Mouse (Mus musculus): ENCODE measurements around the gene Cdc42ep4. TPM values are rescaled to one million over a fixed set of nuclear protein-coding genes. Genes with fewer than 3 reads are reported as not detected.

Gene Cdc42ep4
- 13.3 TPM for polyA plus RNA-seq (2012; fragmentation: generic; extraction: Trizol)

DNA sequence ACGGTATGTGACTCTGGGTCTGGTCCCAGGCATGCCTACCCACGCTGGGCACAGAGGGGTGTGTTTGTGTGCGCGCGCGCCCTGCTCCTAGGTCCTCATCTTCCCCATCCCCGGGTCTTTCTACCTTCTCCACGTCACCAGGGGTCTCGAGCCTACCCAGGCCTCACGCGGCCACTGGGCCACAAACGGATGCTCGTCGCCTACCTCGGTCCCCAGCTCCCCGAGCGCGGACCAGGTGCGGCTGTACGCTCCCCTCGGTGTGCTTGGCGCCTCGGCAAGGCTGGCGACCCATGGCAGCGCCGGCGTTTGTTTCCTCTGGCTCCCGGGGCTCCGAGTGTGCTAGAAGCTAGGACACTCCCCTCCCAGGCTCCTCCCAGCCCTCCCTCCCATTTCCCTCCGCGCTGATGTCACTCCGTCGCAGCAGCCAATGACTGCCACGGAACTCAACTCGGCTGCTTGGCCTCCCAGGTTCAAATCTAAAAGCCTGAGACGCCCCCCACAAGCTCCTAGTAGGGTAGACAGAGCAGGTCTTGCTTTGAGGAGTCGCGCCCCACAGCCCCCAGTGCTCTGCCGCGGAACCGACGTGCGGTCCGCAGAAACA is at the start of gene Cdc42ep4:
Gene Cdc42ep4, minus strand, starts transcription at position 398 of the 601 bp plus-strand sequence.
- peaks cover 23% of the 10 kb centered on the region for H3K79me2 ChIP-seq (ENCODE audit: control insufficient read depth, insufficient read depth)
- peaks cover 3% of the 10 kb centered on the region for H3K36me3 ChIP-seq (ENCODE audit: control insufficient read depth, insufficient read depth)
- H3K4me2 ChIP-seq (ENCODE audit: low read depth): peak within 1 kb of the TSS; percentile 83
- H3K27me3 ChIP-seq (ENCODE audit: control insufficient read depth, insufficient read depth, insufficient read length): no peaks in the 10 kb centered on the region
- H3K4me3 ChIP-seq: peak within 1 kb of the TSS; percentile 88
- TF ChIP-seq CEBPB (IDR thresholded peaks at IDR 0.05; ENCODE audit: insufficient read depth, poor library complexity, severe bottlenecking) (no peak), POLR2AphosphoS2 (IDR thresholded peaks at IDR 0.05; ENCODE audit: insufficient read length, low read depth) (peak; percentile 80), POLR2A (IDR thresholded peaks at IDR 0.05; ENCODE audit: insufficient read length, low read depth) (peak; percentile 94), REST (IDR thresholded peaks at IDR 0.05; ENCODE audit: insufficient read depth, insufficient read length) (no peak), MYOG (IDR thresholded peaks at IDR 0.05; ENCODE audit: control insufficient read depth in 1 of 3, insufficient read depth in 1 of 3, insufficient read length in 2 of 3, low read depth in 2 of 3) (peak in 1 of 3 experiments; percentile 11)
- peak within 1 kb of the TSS; percentile 47 for H3ac ChIP-seq (ENCODE audit: control insufficient read depth, insufficient read length)

DNA sequence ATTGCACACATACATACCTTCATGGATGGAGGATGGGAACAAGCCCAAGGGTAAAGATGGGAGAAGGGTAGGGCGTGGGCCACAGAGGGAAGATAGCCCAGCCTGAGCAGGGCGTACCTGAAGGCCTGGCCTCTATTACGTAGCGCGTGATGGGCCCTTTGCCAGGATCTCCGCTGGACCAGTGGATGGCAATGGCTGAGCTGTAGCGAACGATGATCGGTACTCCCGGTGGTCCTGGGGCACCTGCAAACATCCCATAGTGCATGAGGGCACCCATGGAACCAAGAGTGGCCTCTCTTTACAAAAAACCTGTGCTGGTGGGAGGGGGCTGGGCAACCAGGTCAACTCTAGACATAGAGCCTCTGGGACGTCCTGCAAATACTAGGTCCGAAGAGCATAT is 48.3 kb upstream of the Cdc42ep4 start:
- no peak overlapping the region for H3ac ChIP-seq (ENCODE audit: control insufficient read depth, insufficient read length)
- TF ChIP-seq TCF12 (IDR thresholded peaks at IDR 0.05; ENCODE audit: insufficient read depth, poor library complexity, severe bottlenecking) (no peak), SRF (IDR thresholded peaks at IDR 0.05; ENCODE audit: control insufficient read depth, insufficient read length, low read depth) (no peak), CEBPB (IDR thresholded peaks at IDR 0.05; ENCODE audit: insufficient read depth, poor library complexity, severe bottlenecking) (no peak), E2F4 (IDR thresholded peaks at IDR 0.05; ENCODE audit: insufficient read depth) (no peak), USF1 (IDR thresholded peaks at IDR 0.05; ENCODE audit: low read depth) (no peak), TCF3 (IDR thresholded peaks at IDR 0.05; ENCODE audit: insufficient read length, low read depth) (no peak), POLR2A (IDR thresholded peaks at IDR 0.05; ENCODE audit: insufficient read length, low read depth) (no peak), MYOD1 (IDR thresholded peaks at IDR 0.05; ENCODE audit: control insufficient read depth in 1 of 3, insufficient read length in 2 of 3, low read depth in 2 of 3) (no peak), POLR2AphosphoS2 (IDR thresholded peaks at IDR 0.05; ENCODE audit: insufficient read length, low read depth) (no peak), MYOG (IDR thresholded peaks at IDR 0.05; ENCODE audit: control insufficient read depth in 1 of 3, insufficient read depth in 1 of 3, insufficient read length in 2 of 3, low read depth in 2 of 3) (no peak), REST (IDR thresholded peaks at IDR 0.05; ENCODE audit: insufficient read depth, insufficient read length) (no peak), MAX (IDR thresholded peaks at IDR 0.05; ENCODE audit: low read depth) (no peak)
- no peaks in the 10 kb centered on the region for H3K79me2 ChIP-seq (ENCODE audit: control insufficient read depth, insufficient read depth)
- H3K36me3 ChIP-seq (ENCODE audit: control insufficient read depth, insufficient read depth): no peaks in the 10 kb centered on the region
- H3K4me3 ChIP-seq: no peak overlapping the region
- no peak overlapping the region for H3K4me2 ChIP-seq (ENCODE audit: low read depth)
- H3K27me3 ChIP-seq (ENCODE audit: control insufficient read depth, insufficient read depth, insufficient read length): no peaks in the 10 kb centered on the region

DNA sequence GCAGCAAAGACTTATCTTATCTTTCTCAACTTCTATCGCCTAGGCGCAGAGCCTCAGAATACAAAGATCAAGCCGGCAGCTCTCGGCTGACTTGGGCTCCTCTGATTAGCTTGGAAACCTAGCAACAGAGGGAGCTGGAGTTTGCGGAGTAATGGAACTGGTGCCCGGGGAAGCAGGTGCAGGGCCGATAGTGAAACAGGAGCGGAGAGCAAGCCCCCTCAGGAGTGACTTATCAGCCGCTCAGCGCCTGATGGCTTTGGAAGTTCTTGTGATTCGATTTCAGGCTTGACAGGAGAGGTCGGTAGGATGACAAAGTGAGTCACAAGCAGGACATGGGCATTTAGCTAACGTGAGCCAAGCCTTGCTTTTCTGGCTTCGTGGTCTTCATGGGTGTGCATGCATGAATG is 47.4 kb upstream of the Cdc42ep4 start:
- no peaks in the 10 kb centered on the region for H3K79me2 ChIP-seq (ENCODE audit: control insufficient read depth, insufficient read depth)
- no peak overlapping the region for H3K4me2 ChIP-seq (ENCODE audit: low read depth)
- no peak overlapping the region for H3K4me3 ChIP-seq
- no peaks in the 10 kb centered on the region for H3K27me3 ChIP-seq (ENCODE audit: control insufficient read depth, insufficient read depth, insufficient read length)
- H3K36me3 ChIP-seq (ENCODE audit: control insufficient read depth, insufficient read depth): no peaks in the 10 kb centered on the region
- H3ac ChIP-seq (ENCODE audit: control insufficient read depth, insufficient read length): no peak overlapping the region
- TF ChIP-seq REST (IDR thresholded peaks at IDR 0.05; ENCODE audit: insufficient read depth, insufficient read length) (no peak), MYOG (IDR thresholded peaks at IDR 0.05; ENCODE audit: control insufficient read depth in 1 of 3, insufficient read depth in 1 of 3, insufficient read length in 2 of 3, low read depth in 2 of 3) (no peak), SRF (IDR thresholded peaks at IDR 0.05; ENCODE audit: control insufficient read depth, insufficient read length, low read depth) (no peak), MAX (IDR thresholded peaks at IDR 0.05; ENCODE audit: low read depth) (no peak), POLR2AphosphoS2 (IDR thresholded peaks at IDR 0.05; ENCODE audit: insufficient read length, low read depth) (no peak), MYOD1 (IDR thresholded peaks at IDR 0.05; ENCODE audit: control insufficient read depth in 1 of 3, insufficient read length in 2 of 3, low read depth in 2 of 3) (no peak), TCF3 (IDR thresholded peaks at IDR 0.05; ENCODE audit: insufficient read length, low read depth) (no peak), USF1 (IDR thresholded peaks at IDR 0.05; ENCODE audit: low read depth) (no peak), CEBPB (IDR thresholded peaks at IDR 0.05; ENCODE audit: insufficient read depth, poor library complexity, severe bottlenecking) (no peak), TCF12 (IDR thresholded peaks at IDR 0.05; ENCODE audit: insufficient read depth, poor library complexity, severe bottlenecking) (no peak), E2F4 (IDR thresholded peaks at IDR 0.05; ENCODE audit: insufficient read depth) (no peak), POLR2A (IDR thresholded peaks at IDR 0.05; ENCODE audit: insufficient read length, low read depth) (no peak)

DNA sequence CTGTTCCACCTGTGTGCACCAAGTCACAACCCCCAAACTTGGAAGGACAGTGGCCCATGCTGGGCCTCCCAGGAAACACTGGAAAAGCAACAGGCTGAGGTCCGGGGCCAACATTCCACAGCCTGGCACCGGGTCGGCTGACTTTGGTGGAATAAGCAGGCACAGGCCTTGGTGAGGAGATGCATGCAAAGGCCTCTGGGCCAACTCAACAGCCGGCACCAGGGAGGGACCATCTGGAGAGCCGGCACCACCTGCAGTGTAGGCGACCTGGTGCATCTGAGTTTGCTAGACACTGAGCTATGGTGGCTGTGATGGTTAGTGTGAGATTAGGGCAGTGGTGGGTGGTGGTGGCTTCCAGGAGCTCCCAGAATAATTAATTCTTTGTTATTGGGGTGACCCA is 46.3 kb upstream of the Cdc42ep4 start:
- Histone ChIP-seq H3K27me3 (ENCODE audit: control insufficient read depth, insufficient read depth, insufficient read length) (no peaks in the 10 kb centered on the region), H3K4me3 (no peak overlapping the region), H3ac (ENCODE audit: control insufficient read depth, insufficient read length) (no peak overlapping the region), H3K36me3 (ENCODE audit: control insufficient read depth, insufficient read depth) (no peaks in the 10 kb centered on the region), H3K4me2 (ENCODE audit: low read depth) (no peak overlapping the region), H3K79me2 (ENCODE audit: control insufficient read depth, insufficient read depth) (no peaks in the 10 kb centered on the region)
- TF ChIP-seq TCF3 (IDR thresholded peaks at IDR 0.05; ENCODE audit: insufficient read length, low read depth) (no peak), MAX (IDR thresholded peaks at IDR 0.05; ENCODE audit: low read depth) (no peak), REST (IDR thresholded peaks at IDR 0.05; ENCODE audit: insufficient read depth, insufficient read length) (no peak), MYOG (IDR thresholded peaks at IDR 0.05; ENCODE audit: control insufficient read depth in 1 of 3, insufficient read depth in 1 of 3, insufficient read length in 2 of 3, low read depth in 2 of 3) (no peak), MYOD1 (IDR thresholded peaks at IDR 0.05; ENCODE audit: control insufficient read depth in 1 of 3, insufficient read length in 2 of 3, low read depth in 2 of 3) (no peak), CEBPB (IDR thresholded peaks at IDR 0.05; ENCODE audit: insufficient read depth, poor library complexity, severe bottlenecking) (no peak), E2F4 (IDR thresholded peaks at IDR 0.05; ENCODE audit: insufficient read depth) (no peak), POLR2AphosphoS2 (IDR thresholded peaks at IDR 0.05; ENCODE audit: insufficient read length, low read depth) (no peak), TCF12 (IDR thresholded peaks at IDR 0.05; ENCODE audit: insufficient read depth, poor library complexity, severe bottlenecking) (no peak), USF1 (IDR thresholded peaks at IDR 0.05; ENCODE audit: low read depth) (no peak), SRF (IDR thresholded peaks at IDR 0.05; ENCODE audit: control insufficient read depth, insufficient read length, low read depth) (no peak), POLR2A (IDR thresholded peaks at IDR 0.05; ENCODE audit: insufficient read length, low read depth) (no peak)

Measured in myocyte (in vitro differentiated cells).